Mouse (Mus musculus): ENCODE measurements around the gene Zdhhc16. TPM values are rescaled to one million over a fixed set of nuclear protein-coding genes. Genes with fewer than 3 reads are reported as not detected.
A peak's percentile ranks its signal among the peaks of the same experiment; 100 is the strongest.

Zdhhc16 gene
- polyA plus RNA-seq, 1 experiment from 2014 or later = 70.7 TPM

DNA sequence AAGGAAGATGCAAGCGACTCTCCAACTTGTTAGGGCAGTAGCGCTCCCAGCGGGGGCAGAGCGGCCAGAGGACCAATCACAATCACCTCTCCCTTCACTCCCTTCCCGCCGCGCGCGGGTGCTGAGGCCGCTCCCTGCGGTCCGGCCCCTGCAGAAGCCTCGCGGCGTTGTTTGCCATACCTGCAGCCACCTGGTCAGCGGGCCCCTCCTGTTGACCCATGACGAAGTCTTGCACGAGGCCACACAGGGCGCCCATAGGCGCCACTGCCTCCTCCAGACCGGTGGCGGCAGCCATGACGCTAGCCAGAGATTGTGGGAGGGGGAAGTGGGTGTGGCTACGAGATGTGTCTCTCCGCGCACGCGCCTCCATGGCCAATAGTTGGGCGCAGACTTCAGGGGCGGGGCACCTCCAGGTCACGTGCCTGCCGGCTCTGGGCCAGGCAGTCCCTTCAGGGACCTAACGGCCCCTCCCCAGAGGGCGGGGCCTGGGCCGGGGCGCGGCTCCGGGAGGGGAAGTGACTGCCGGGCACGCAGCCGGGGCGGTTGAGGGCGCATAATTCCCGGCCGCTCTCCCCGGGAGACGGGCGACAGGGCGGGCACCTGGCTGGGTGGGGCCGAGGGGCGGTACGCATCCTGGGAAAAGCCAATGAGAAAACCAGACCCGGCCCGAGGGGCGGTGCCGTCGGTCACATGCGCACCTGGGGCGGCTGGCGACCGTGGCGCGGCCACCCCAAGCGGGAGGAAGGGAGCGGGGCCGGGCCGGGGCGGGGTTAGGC, 47.7 kb downstream of the Zdhhc16 start, which contains the start of gene Mms19:
Gene Mms19 (minus strand): TSS at position 339 of the 776 bp plus-strand sequence.
- Histone ChIP-seq H3K27ac (ENCODE audit: low read depth, low read length) (peak within 1 kb of the TSS; percentile 63), H3K4me3 (ENCODE audit: low read depth, low read length) (peak within 1 kb of the TSS; percentile 67), H3K9me3 (ENCODE audit: control insufficient read depth, low read length) (no peaks in the 10 kb centered on the region), H3K4me2 (ENCODE audit: low read depth, low read length, severe bottlenecking) (peak within 1 kb of the TSS; percentile 100), H3K36me3 (ENCODE audit: control insufficient read depth, insufficient read depth, low read length) (no peaks in the 10 kb centered on the region), H3K4me1 (replicated peaks; ENCODE audit: control insufficient read depth, insufficient read depth, low read length) (peaks cover 6% of the 10 kb centered on the region), H3K9ac (ENCODE audit: low read length) (peak within 1 kb of the TSS; percentile 67), H3K27me3 (ENCODE audit: control insufficient read depth, insufficient read depth, low read length) (peaks cover 6% of the 10 kb centered on the region)
- WGBS = under 1% methylated on average over 61 of the region's 68 CpGs
- DNase-seq (ENCODE audit: low spot score) (peak; percentile 99), ATAC-seq (replicated peaks; ENCODE audit: low FRiP score) (peak; percentile 97)

DNA sequence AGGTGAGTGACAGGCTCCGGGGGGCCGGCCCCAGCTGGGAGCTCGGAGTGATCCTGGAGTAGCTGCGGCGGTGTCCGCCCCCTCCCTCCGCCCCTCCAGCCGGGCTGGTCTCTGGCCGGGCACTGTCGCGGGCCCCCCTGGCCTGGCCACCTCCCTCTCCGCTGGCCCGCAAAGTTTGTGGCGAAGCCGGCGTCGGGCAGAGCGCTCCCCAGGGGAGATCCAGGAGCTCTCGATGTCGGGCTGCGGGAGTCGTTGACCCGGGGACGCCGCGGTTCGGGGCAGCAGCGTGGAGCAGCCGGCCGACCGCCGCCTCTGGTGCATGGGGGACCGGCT, 48.3 kb downstream of the Zdhhc16 start, which contains the start of gene Ubtd1:
Gene Ubtd1 (plus strand): TSS at position 169 of the 333 bp plus-strand sequence.
- under 1% methylated on average over 29 of the region's 33 CpGs for WGBS
- Histone ChIP-seq H3K9ac (ENCODE audit: low read length) (peak within 1 kb of the TSS; percentile 67), H3K4me3 (ENCODE audit: low read depth, low read length) (peak within 1 kb of the TSS; percentile 67), H3K27me3 (ENCODE audit: control insufficient read depth, insufficient read depth, low read length) (peaks cover 6% of the 10 kb centered on the region), H3K9me3 (ENCODE audit: control insufficient read depth, low read length) (no peaks in the 10 kb centered on the region), H3K27ac (ENCODE audit: low read depth, low read length) (peak within 1 kb of the TSS; percentile 63), H3K36me3 (ENCODE audit: control insufficient read depth, insufficient read depth, low read length) (no peaks in the 10 kb centered on the region), H3K4me1 (replicated peaks; ENCODE audit: control insufficient read depth, insufficient read depth, low read length) (peaks cover 6% of the 10 kb centered on the region), H3K4me2 (ENCODE audit: low read depth, low read length, severe bottlenecking) (peak within 1 kb of the TSS; percentile 100)
- DNase-seq (ENCODE audit: low spot score) (no peak), ATAC-seq (replicated peaks; ENCODE audit: low FRiP score) (no peak)

DNA sequence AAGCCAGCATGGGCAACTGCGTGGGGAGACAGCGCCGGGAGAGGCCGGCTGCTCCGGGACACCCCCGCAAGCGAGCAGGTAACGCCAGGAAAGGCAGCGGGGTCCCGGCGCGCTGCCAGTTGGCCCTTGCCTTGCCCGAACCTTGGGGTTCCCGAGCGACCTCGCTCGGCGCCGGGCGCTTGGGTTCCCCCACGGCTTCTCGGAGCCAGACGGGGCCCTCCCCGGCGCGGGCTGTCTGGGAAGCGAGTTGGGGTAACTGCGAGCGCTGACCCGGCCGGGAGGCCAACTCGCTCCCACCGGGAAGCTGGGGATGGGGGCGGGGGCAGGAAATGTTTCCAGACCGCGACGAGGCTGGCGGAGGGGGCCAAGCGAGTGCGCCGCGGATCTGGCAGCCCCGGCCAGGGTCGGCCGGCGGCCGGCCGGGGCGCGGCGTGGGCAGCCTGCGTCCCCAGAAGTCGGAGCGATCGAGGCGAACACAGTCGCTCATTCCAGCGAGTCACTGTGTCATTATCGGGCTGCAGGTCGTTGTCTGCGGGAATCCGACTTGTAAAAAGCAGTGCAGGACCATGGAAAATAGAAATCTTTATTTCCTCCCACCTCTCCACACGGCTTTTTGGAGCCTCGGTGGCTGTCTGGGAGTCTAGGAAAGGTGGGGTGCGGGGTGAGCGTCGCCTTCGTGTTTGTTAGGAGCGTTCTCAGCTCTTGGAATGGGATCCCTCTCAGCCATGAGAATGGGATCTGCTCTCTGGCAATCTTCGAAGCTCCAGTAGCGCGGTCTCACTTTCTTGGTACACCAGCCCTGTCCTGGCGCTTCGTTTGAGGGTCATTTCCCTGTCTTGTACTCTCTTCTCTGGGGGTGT, 48.9 kb downstream of the Zdhhc16 start:
- Histone ChIP-seq H3K4me1 (replicated peaks; ENCODE audit: control insufficient read depth, insufficient read depth, low read length) (peaks cover 6% of the 10 kb centered on the region), H3K9ac (ENCODE audit: low read length) (peak overlapping the region; percentile 56), H3K9me3 (ENCODE audit: control insufficient read depth, low read length) (no peaks in the 10 kb centered on the region), H3K4me2 (ENCODE audit: low read depth, low read length, severe bottlenecking) (peak overlapping the region; percentile 100), H3K36me3 (ENCODE audit: control insufficient read depth, insufficient read depth, low read length) (no peaks in the 10 kb centered on the region), H3K4me3 (ENCODE audit: low read depth, low read length) (peak overlapping the region; percentile 67), H3K27ac (ENCODE audit: low read depth, low read length) (no peak overlapping the region), H3K27me3 (ENCODE audit: control insufficient read depth, insufficient read depth, low read length) (peaks cover 6% of the 10 kb centered on the region)
- DNase-seq (ENCODE audit: low spot score) (peak; percentile 54), ATAC-seq (replicated peaks; ENCODE audit: low FRiP score) (no peak)
- under 1% methylated on average over 74 of the region's 74 CpGs for WGBS

DNA sequence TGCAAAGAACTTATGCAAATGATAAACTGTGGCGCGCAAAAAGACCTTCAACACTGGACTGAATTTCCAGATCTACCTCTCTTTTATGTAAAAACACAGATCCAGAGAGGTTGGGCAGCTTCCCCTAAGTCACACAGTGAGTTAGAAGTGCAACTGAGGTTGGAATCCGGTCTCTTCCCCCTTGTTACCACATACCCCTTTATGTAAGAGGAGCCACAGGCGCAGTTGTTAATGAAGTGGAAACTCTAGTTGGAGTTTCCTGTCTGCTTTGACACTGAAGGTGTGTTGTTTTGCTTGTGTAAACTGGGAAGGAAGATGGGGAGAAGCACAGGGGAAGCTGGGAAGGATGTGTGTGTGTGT, 49.5 kb downstream of the Zdhhc16 start:
- Histone ChIP-seq H3K4me3 (ENCODE audit: low read depth, low read length) (peak overlapping the region; percentile 67), H3K27ac (ENCODE audit: low read depth, low read length) (no peak overlapping the region), H3K9me3 (ENCODE audit: control insufficient read depth, low read length) (no peaks in the 10 kb centered on the region), H3K27me3 (ENCODE audit: control insufficient read depth, insufficient read depth, low read length) (peaks cover 6% of the 10 kb centered on the region), H3K9ac (ENCODE audit: low read length) (peak overlapping the region; percentile 56), H3K4me1 (replicated peaks; ENCODE audit: control insufficient read depth, insufficient read depth, low read length) (peaks cover 6% of the 10 kb centered on the region), H3K36me3 (ENCODE audit: control insufficient read depth, insufficient read depth, low read length) (no peaks in the 10 kb centered on the region), H3K4me2 (ENCODE audit: low read depth, low read length, severe bottlenecking) (peak overlapping the region; percentile 100)
- DNase-seq (ENCODE audit: low spot score) = no peak
- WGBS = under 1% methylated on average over 4 of the region's 4 CpGs
- ATAC-seq (replicated peaks; ENCODE audit: low FRiP score) = no peak

DNA sequence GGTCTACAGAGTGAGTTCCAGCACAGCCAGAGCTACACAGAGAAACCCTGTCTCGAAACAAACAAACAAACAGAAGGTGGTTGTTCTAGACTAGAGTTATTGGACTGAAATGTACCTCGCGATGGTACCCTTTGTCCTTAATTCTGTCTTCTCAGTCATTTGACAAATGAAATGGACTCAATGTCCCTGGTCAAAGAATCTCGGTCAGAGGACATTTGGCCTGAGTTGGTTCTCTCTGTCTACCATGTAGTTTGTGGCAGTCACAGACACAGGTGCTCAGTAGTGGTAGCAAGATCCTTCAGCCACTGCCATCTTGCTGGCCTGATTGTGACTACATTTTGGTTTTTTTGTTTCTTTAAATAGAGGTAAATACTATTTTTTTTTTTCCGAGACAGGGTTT, 52.7 kb downstream of the Zdhhc16 start:
- H3K36me3 ChIP-seq (ENCODE audit: control insufficient read depth, insufficient read depth, low read length) = no peaks in the 10 kb centered on the region
- ATAC-seq (replicated peaks; ENCODE audit: low FRiP score) (no peak), DNase-seq (ENCODE audit: low spot score) (no peak)
- H3K9me3 ChIP-seq (ENCODE audit: control insufficient read depth, low read length) = no peaks in the 10 kb centered on the region
- WGBS = 91% methylated on average over 5 of the region's 5 CpGs
- H3K9ac ChIP-seq (ENCODE audit: low read length) = no peak overlapping the region
- peaks cover 6% of the 10 kb centered on the region for H3K27me3 ChIP-seq (ENCODE audit: control insufficient read depth, insufficient read depth, low read length)
- H3K4me1 ChIP-seq (replicated peaks; ENCODE audit: control insufficient read depth, insufficient read depth, low read length) = peaks cover 6% of the 10 kb centered on the region
- no peak overlapping the region for H3K4me3 ChIP-seq (ENCODE audit: low read depth, low read length)
- no peak overlapping the region for H3K27ac ChIP-seq (ENCODE audit: low read depth, low read length)
- no peak overlapping the region for H3K4me2 ChIP-seq (ENCODE audit: low read depth, low read length, severe bottlenecking)

DNA sequence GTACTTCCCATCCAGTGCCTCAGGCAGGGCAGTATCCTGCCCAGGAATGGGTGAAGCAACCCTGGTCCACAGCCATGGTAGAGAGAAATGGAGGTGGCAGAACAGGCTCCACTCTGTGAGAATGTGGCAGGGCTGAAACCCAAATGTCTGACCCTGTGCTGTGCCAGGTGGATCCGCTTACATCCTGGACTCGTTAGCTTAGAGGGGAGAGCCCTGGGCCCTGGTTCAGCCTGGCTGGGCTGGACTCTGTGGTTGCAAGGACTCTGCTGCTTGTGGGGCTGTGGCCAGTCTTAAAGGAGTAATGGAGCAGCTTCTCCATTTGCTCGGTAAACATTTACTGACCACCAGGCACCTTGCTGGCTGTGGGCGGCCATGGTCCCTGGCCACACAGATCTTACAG, 53.9 kb downstream of the Zdhhc16 start:
- no peak overlapping the region for H3K4me2 ChIP-seq (ENCODE audit: low read depth, low read length, severe bottlenecking)
- H3K9me3 ChIP-seq (ENCODE audit: control insufficient read depth, low read length) = no peaks in the 10 kb centered on the region
- H3K36me3 ChIP-seq (ENCODE audit: control insufficient read depth, insufficient read depth, low read length) = no peaks in the 10 kb centered on the region
- H3K4me1 ChIP-seq (replicated peaks; ENCODE audit: control insufficient read depth, insufficient read depth, low read length) = peaks cover 6% of the 10 kb centered on the region
- peaks cover 6% of the 10 kb centered on the region for H3K27me3 ChIP-seq (ENCODE audit: control insufficient read depth, insufficient read depth, low read length)
- 87% methylated on average over 4 of the region's 4 CpGs for WGBS
- ATAC-seq (replicated peaks; ENCODE audit: low FRiP score) (no peak), DNase-seq (ENCODE audit: low spot score) (no peak)
- no peak overlapping the region for H3K9ac ChIP-seq (ENCODE audit: low read length)
- H3K27ac ChIP-seq (ENCODE audit: low read depth, low read length) = no peak overlapping the region
- H3K4me3 ChIP-seq (ENCODE audit: low read depth, low read length) = no peak overlapping the region

DNA sequence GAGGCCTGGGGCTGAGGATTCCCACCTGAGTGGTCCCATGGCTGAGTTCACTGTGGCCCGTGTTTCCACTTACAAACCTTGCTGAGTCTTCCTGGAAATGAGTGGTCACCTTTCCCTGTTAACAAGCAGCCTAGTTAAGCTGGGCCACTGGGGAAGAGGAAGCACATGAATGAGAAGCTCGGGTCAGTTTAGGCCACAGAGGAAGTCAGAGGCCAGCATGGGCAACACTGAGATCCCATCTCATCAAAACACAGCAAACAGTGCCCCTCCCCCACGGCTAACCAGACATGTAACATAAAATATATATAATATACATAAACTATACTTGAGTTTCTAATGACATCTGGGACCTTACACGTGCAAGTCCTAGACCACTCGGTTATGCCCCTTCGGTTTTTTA, 56.5 kb downstream of the Zdhhc16 start:
- Histone ChIP-seq H3K36me3 (ENCODE audit: control insufficient read depth, insufficient read depth, low read length) (no peaks in the 10 kb centered on the region), H3K27me3 (ENCODE audit: control insufficient read depth, insufficient read depth, low read length) (no peaks in the 10 kb centered on the region), H3K4me3 (ENCODE audit: low read depth, low read length) (no peak overlapping the region), H3K9me3 (ENCODE audit: control insufficient read depth, low read length) (no peaks in the 10 kb centered on the region), H3K9ac (ENCODE audit: low read length) (no peak overlapping the region), H3K4me1 (replicated peaks; ENCODE audit: control insufficient read depth, insufficient read depth, low read length) (no peaks in the 10 kb centered on the region), H3K27ac (ENCODE audit: low read depth, low read length) (no peak overlapping the region), H3K4me2 (ENCODE audit: low read depth, low read length, severe bottlenecking) (no peak overlapping the region)
- WGBS = 77% methylated on average over 6 of the region's 6 CpGs
- ATAC-seq (replicated peaks; ENCODE audit: low FRiP score) (no peak), DNase-seq (ENCODE audit: low spot score) (no peak)

DNA sequence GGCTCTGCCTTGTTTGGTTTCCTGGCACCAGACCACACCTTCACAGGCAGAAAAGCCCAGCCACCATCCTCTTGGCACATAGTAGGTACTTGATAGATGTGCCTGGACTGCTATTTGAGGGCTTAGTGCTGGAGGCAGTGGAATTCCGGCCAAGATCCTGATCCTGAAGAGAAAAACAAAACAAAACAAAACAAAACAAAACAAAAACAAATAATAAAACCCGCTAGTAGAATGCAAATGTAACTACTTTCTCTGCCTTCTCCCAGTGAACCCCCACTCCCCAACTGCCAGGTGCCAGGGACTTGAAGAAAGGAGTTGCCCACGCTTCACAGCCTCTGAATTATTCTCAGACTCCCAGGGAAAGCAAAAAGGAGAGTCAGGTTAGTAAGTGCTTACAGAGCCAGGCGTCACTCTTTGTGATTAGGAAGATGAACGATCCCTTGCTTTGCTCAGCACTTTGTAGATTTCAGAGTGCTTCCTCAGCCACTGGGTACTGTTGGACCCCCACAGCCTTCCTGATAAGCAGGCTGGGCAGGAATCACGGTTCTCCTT, 58.7 kb downstream of the Zdhhc16 start:
- Histone ChIP-seq H3K36me3 (ENCODE audit: control insufficient read depth, insufficient read depth, low read length) (no peaks in the 10 kb centered on the region), H3K9me3 (ENCODE audit: control insufficient read depth, low read length) (no peaks in the 10 kb centered on the region), H3K4me3 (ENCODE audit: low read depth, low read length) (no peak overlapping the region), H3K27ac (ENCODE audit: low read depth, low read length) (no peak overlapping the region), H3K9ac (ENCODE audit: low read length) (no peak overlapping the region), H3K4me1 (replicated peaks; ENCODE audit: control insufficient read depth, insufficient read depth, low read length) (no peaks in the 10 kb centered on the region), H3K27me3 (ENCODE audit: control insufficient read depth, insufficient read depth, low read length) (no peaks in the 10 kb centered on the region), H3K4me2 (ENCODE audit: low read depth, low read length, severe bottlenecking) (no peak overlapping the region)
- ATAC-seq (replicated peaks; ENCODE audit: low FRiP score) = no peak
- DNase-seq (ENCODE audit: low spot score) = no peak
- 34% methylated on average over 6 of the region's 6 CpGs for whole genome bisulfite sequencing
